Mouse (Mus musculus) liver, embryonic 14.5 days (tissue): ENCODE measurements at regions not wholly inside any gene's neighbourhood (a gene's known extent, or its start where the extent isn't known, plus 50 kb on each side); places are given as distances from the start of the nearest gene placed in this dataset.

ENCODE experiments used
- CTCF ChIP-seq: IDR thresholded peaks from 2 replicates; pipeline ENCODE4 v1.5.1; 2016; ENCODE audit warnings: antibody characterized with exemption, low read depth, control low read depth
- EP300 ChIP-seq: IDR thresholded peaks from 2 replicates; pipeline ENCODE4 v1.6.1; 2016; ENCODE audit warnings: antibody characterized with exemption, low read depth

DNA sequence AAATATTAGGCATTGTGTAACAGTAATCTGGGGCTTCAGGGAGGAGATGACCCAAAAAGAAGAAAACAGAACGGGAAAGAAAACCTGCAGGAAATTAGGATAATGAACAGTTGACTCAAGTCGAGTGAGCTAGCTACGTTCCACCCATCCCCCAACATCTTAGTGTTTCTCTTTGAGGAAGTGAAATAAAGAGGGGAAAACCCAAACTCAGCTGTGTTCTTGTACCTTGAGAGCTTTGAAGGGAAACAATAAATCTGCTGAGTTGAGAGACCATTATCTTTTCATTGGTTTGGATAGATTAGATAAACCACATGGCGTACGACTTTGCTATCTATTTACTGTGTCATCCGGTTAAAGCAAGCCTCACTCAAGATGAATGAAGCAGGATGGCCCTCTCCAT, 87.7 kb downstream of the Gm11077 start:
- TF ChIP-seq EP300 (no peak), CTCF (no peak)
